Mouse (Mus musculus) stomach, embryonic 15.5 days (tissue): ENCODE data around the gene Pigm. TPM values are rescaled to one million over a fixed set of nuclear protein-coding genes. Genes with fewer than 3 reads are reported as not detected.

Experiments
- ATAC-seq: fragments of 200-750 bp; cut with Nextera tagmentation; 2 replicates; pipeline ENCODE4 v1.8.0; 2017; ENCODE audit warnings: low read depth, moderate number of reproducible peaks, moderate TSS enrichment; ENCODE audit not compliant: insufficient read depth, low FRiP score
- H3K27ac ChIP-seq: fragments of 300-500 bp; sonication (generic); 2 replicates; pipeline ENCODE4 v1.5.1; 2015; ENCODE audit warnings: mild to moderate bottlenecking, inconsistent platforms
- H3K27me3 ChIP-seq: fragments of 300-500 bp; sonication (generic); replicated peaks from 2 replicates; pipeline ENCODE4 v1.6.1; 2015; ENCODE audit warnings: inconsistent platforms
- H3K36me3 ChIP-seq: fragments of 300-500 bp; sonication (generic); 2 replicates; pipeline ENCODE4 v1.6.1; 2015; ENCODE audit warnings: inconsistent platforms
- H3K4me1 ChIP-seq: fragments of 300-500 bp; sonication (generic); 2 replicates; pipeline ENCODE4 v1.6.1; 2015; ENCODE audit warnings: inconsistent platforms
- H3K4me2 ChIP-seq: fragments of 300-500 bp; sonication (generic); 2 replicates; pipeline ENCODE4 v1.6.1; 2015; ENCODE audit warnings: mild to moderate bottlenecking, inconsistent platforms
- H3K4me3 ChIP-seq: fragments of 300-500 bp; sonication (generic); replicated peaks from 2 replicates; pipeline ENCODE4 v1.5.1; 2015; ENCODE audit warnings: inconsistent platforms
- H3K9ac ChIP-seq: fragments of 300-500 bp; sonication (generic); 2 replicates; pipeline ENCODE4 v1.6.1; 2015; ENCODE audit warnings: inconsistent platforms
- H3K9me3 ChIP-seq: fragments of 300-500 bp; sonication (generic); 2 replicates; pipeline ENCODE4 v1.6.1; 2016; ENCODE audit warnings: inconsistent platforms
- WGBS: fragments of 180-500 bp; shearing (Covaris S2); methylation state at CpG from one replicate; pipeline ENCODE4 v1.1.7; 2015; 5-methylcytosine and 5-hydroxymethylcytosine counted together
- polyA plus RNA-seq: library from polyadenylated mRNA; unstranded; fragments of >200 nt; fragmentation: Nextera tagmentation; extraction: Ambion mirVana; gene quantifications from 2 replicates; pipeline ENCODE4 v1.2.1, GENCODE M21; 2015

Gene Pigm
- polyA plus RNA-seq, 1 experiment from 2014 or later, result 6.1 TPM

DNA sequence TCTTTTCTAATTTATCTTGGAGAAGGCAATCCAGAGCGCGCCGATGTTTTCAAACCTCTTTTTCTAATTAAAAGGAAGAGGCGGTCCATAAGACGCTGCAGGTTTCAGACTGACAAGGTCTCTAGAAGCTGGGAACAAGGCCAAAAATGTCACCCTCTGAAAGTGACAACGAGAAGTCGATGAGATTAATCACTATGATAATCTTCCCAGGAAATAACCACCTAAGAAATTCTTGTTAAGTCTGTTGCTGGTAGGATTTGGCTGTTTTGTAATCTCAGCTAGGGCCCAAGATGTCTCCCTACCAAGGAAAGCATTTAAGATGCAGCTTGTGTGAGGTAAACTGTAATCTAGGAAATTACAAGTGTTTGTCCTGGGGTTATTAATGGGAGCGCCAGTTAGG, 17.4 kb downstream of the Pigm start:
- Histone ChIP-seq H3K4me3 (no peak overlapping the region), H3K4me1 (no peaks in the 10 kb centered on the region), H3K27ac (no peak overlapping the region), H3K36me3 (no peaks in the 10 kb centered on the region), H3K9me3 (no peaks in the 10 kb centered on the region), H3K9ac (no peak overlapping the region), H3K27me3 (no peaks in the 10 kb centered on the region), H3K4me2 (no peak overlapping the region)
- ATAC-seq, result no peak
- WGBS, result 59% methylated on average over 8 of the region's 8 CpGs

DNA sequence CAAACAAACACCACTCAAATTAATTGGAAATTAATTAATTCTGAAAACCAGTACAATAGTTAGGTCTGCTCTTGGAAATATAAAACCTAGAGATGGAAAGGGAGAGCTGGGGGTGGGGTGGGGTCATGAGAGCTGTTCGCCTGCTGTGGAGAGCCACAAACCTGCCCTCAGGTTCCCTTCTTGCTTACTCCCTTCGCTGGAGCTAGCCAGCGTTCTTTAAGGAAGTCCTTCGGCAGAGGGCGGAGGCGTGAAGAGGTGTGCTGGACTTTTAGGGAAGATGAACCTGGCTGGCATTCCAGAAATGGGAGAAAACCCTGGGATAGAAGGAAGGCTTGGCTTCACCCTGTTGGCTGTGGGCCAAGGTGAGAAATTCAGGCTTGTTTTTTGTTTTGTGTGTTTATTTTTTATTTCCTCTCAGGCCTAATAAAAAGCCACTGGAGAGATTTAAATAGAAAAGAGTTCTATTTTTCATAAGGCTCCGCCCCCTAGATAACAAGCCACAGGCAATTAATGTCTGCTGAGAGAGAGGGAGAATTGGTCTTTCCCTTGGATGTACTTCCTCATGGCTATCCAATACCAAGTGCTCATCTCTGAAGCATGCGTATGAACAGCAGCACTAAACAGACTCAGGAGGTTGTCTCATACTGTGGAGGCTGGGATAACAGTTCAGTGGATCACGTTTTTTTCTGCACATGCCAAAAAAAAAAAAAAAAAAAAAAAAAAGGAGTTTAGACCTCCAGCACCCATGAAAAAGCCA, 20.8 kb downstream of the Pigm start:
- Histone ChIP-seq H3K4me3 (no peak overlapping the region), H3K27ac (no peak overlapping the region), H3K9me3 (no peaks in the 10 kb centered on the region), H3K27me3 (no peaks in the 10 kb centered on the region), H3K4me2 (no peak overlapping the region), H3K4me1 (no peaks in the 10 kb centered on the region), H3K9ac (no peak overlapping the region), H3K36me3 (no peaks in the 10 kb centered on the region)
- 50% methylated on average over 9 of the region's 9 CpGs for WGBS
- ATAC-seq, result no peak

DNA sequence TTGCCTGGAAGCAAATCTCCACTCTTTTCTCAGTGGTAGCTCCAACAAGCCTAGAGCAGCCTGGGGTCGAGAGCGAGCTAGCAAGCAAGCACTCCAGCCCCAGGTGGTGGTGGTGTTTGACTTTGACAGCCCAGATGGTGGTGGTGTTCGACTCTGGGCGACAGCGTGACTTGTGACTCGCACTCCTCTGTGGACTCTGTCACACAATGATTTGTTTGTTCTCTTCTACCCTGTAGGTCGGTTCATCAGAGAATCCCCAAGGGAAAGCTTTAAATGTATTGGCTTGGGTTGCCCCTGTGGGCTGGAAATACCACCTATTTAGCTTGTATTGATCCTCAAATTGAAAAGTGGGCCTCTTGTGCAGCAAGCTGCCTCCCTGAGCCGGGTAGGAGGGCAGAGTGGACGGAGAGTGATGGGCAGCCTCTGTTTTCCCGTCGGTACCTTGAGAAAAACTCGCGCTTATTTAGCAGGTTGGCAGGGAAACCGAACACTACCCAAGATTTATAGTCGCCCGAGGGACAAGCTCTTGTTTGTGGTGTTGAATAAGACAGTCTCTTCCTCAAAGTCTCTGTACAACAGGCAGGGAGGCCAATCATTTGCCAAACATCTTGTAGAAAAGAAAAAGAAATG, 29.8 kb downstream of the Pigm start:
- Histone ChIP-seq H3K4me2 (no peak overlapping the region), H3K27ac (no peak overlapping the region), H3K9me3 (no peaks in the 10 kb centered on the region), H3K27me3 (no peaks in the 10 kb centered on the region), H3K9ac (no peak overlapping the region), H3K4me1 (no peaks in the 10 kb centered on the region), H3K36me3 (no peaks in the 10 kb centered on the region), H3K4me3 (no peak overlapping the region)
- no peak for ATAC-seq
- 35% methylated on average over 16 of the region's 16 CpGs for WGBS

DNA sequence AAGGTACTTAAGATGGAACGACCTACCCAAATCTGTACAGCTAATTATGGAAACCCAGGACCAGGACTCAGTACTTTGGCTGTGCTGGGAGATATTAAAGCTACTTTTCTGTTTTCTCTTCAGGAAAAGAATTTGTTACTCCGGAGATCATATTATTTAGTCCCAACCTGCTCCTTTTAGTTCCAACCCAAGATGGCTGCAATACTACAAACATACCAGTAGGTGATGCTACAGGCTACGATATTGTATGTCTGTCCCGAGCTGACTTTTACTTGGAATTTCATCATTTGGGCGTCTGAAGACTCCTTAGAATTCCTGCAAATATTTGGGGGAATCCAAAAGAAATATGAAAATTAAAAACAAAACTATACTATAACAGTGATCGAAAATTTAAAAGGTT, 32.6 kb downstream of the Pigm start:
- Histone ChIP-seq H3K27ac (no peak overlapping the region), H3K36me3 (no peaks in the 10 kb centered on the region), H3K27me3 (no peaks in the 10 kb centered on the region), H3K4me2 (no peak overlapping the region), H3K4me1 (0 out of 2 replicates have a peak, but pooled peaks cover 3% of the 10 kb centered on the region), H3K9ac (no peak overlapping the region), H3K9me3 (no peaks in the 10 kb centered on the region), H3K4me3 (no peak overlapping the region)
- no peak for ATAC-seq
- 10% methylated on average over 6 of the region's 6 CpGs for WGBS

DNA sequence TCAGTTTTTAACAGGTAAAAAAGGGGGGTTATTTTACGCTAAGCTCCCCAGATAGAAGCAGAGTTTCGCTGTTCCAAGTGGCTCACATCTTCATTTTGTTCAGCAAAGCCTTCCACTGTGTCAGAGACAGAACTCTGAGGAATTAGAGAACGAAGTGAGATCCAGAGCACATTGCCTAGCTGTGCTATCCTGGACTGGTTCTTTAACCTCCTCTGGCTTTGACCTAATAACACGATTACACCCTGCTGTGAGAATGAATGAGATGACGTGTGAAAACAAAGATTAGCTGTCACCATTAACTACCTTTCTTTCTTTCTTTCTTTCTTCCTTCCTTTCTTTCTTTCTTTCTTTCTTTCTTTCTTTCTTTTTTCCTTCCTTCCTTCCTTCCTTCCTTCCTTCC, 33.1 kb downstream of the Pigm start:
- Histone ChIP-seq H3K9me3 (no peaks in the 10 kb centered on the region), H3K4me2 (no peak overlapping the region), H3K4me3 (no peak overlapping the region), H3K9ac (no peak overlapping the region), H3K36me3 (no peaks in the 10 kb centered on the region), H3K4me1 (0 out of 2 replicates have a peak, but pooled peaks cover 3% of the 10 kb centered on the region), H3K27me3 (no peaks in the 10 kb centered on the region), H3K27ac (no peak overlapping the region)
- ATAC-seq, result no peak
- 13% methylated on average over 5 of the region's 5 CpGs for WGBS

DNA sequence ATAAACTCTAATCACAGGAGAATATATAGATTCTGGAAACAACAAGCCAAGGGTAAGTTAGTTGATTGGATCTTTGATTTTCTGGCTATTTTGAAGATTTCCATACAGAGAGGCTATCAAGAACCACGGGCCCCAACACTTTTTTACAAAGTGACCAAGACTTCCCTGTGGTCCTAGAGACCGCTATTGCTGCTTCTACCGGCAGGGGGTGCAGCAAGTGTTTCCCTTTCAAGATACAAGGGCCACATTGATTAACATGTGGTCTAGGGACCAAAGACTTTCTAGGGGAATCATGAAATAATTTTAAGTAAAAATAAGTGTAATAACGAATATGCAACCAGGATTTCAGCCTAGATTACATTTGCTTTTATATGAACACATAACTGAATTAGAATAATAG, 34.5 kb downstream of the Pigm start:
- Histone ChIP-seq H3K9ac (no peak overlapping the region), H3K27me3 (no peaks in the 10 kb centered on the region), H3K4me1 (0 out of 2 replicates have a peak, but pooled peaks cover 3% of the 10 kb centered on the region), H3K36me3 (no peaks in the 10 kb centered on the region), H3K4me2 (no peak overlapping the region), H3K4me3 (no peak overlapping the region), H3K9me3 (no peaks in the 10 kb centered on the region), H3K27ac (no peak overlapping the region)
- no peak for ATAC-seq
- WGBS, result 5% methylated on average over 4 of the region's 4 CpGs

DNA sequence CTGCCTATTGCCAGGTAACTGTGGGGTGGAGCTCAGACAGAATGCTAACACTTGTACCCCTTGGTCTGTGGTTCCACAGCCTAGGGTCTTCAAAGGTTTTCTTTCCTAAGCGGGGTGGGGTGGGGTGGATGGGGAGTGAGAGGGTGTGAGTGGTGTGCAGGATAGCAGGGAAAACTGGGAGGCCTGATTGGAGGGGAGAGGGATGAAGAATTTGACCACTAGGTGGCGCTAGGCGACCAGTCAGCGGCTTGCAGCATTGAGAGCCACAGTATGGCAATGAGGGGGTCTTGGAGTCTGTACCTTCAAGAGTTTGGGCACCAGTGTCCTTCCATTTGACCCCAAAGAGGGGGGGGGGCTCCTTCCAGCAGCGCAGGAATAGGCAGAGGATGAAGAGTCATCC, 35.9 kb downstream of the Pigm start:
- Histone ChIP-seq H3K4me1 (0 out of 2 replicates have a peak, but pooled peaks cover 3% of the 10 kb centered on the region), H3K27ac (no peak overlapping the region), H3K9ac (no peak overlapping the region), H3K4me2 (no peak overlapping the region), H3K4me3 (no peak overlapping the region), H3K36me3 (no peaks in the 10 kb centered on the region), H3K9me3 (no peaks in the 10 kb centered on the region), H3K27me3 (no peaks in the 10 kb centered on the region)
- WGBS, result 0% methylated on average over 5 of the region's 5 CpGs
- ATAC-seq, result peak; percentile 72

DNA sequence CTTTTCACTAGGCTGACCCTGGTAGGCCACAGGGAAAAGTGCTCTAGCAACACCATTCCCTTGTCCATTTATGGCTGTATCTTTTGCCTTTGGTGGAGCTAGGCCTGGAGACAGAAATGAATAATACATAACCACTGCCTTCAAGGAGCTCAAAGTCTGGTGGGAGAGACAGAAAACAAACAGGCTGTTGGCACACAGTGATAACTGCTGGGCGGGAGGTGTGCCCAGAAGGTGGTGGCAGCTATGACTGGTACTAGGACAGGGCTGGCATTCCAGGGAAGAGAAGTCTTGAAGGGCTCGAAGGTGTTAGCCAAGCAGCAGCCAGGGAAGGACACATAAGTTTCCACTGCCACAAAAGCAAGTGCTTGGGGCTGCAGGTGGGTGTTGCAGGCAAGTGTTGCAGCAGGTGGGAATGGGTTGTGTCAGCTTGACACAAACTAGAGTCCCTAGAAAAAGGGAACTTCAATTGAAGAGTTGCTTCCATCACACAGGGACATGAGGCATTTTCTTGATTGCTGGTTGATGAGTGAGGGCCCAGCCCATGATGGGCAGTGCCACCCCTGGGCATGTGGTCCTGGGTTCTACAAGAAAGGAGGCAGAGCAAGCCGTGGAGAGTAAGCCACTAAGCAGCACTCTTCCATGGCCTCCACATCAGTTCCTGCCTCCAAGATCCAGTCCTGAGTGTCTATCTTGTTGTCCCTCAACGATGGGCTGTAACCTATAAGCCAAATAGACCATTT, 37.3 kb downstream of the Pigm start:
- 0 out of 2 replicates have a peak, but pooled peaks cover 3% of the 10 kb centered on the region for H3K4me1 ChIP-seq
- H3K4me3 ChIP-seq, result no peak overlapping the region
- H3K9ac ChIP-seq, result no peak overlapping the region
- H3K9me3 ChIP-seq, result no peaks in the 10 kb centered on the region
- 76% methylated on average over 4 of the region's 4 CpGs for WGBS
- no peaks in the 10 kb centered on the region for H3K36me3 ChIP-seq
- ATAC-seq, result no peak
- no peak overlapping the region for H3K27ac ChIP-seq
- no peak overlapping the region for H3K4me2 ChIP-seq
- no peaks in the 10 kb centered on the region for H3K27me3 ChIP-seq

DNA sequence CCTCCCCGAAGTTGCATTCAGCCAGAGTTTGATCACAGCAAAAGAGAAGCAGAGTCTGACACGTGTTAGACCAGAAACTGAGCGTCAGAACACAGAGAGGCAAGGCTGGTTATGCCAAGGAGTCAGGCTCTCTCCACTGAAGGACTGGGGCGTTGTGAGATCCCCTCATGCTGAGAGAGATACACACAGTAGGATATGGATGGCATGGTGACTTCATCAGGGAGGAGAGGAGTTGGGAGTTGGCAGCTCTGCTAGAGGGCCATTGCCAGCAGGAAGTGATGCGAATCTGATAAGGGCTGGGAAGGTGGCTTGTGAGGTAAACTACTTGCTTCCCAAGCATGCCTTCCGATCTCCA, 37.9 kb downstream of the Pigm start:
- H3K4me1 ChIP-seq, result 0 out of 2 replicates have a peak, but pooled peaks cover 3% of the 10 kb centered on the region
- H3K4me3 ChIP-seq, result no peak overlapping the region
- H3K27me3 ChIP-seq, result no peaks in the 10 kb centered on the region
- no peaks in the 10 kb centered on the region for H3K9me3 ChIP-seq
- no peak for ATAC-seq
- no peak overlapping the region for H3K4me2 ChIP-seq
- WGBS, result 83% methylated on average over 6 of the region's 6 CpGs
- no peak overlapping the region for H3K27ac ChIP-seq
- H3K36me3 ChIP-seq, result no peaks in the 10 kb centered on the region
- H3K9ac ChIP-seq, result no peak overlapping the region

DNA sequence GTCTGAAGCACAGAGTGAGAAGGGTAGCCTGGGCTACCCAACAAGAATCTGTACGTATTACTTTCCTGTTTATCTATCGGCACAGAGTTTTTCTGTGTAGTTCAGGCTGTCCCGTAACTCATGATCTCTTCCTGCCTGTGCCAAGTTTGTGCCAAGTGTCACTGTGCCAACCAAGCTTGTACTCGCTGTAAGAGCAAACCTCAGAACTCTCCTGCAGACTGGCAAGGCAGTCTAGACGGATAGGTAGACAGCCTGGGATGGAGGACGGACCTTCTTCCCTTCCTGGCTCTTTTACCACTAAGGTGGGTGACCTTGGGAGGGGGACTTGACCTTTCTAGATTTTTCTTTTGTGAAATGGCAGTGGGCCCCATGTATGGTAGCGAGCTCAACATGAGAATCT, 38.7 kb downstream of the Pigm start:
- Histone ChIP-seq H3K9me3 (no peaks in the 10 kb centered on the region), H3K4me3 (no peak overlapping the region), H3K27me3 (no peaks in the 10 kb centered on the region), H3K4me1 (0 out of 2 replicates have a peak, but pooled peaks cover 3% of the 10 kb centered on the region), H3K36me3 (no peaks in the 10 kb centered on the region), H3K27ac (no peak overlapping the region), H3K4me2 (no peak overlapping the region), H3K9ac (no peak overlapping the region)
- ATAC-seq, result no peak
- WGBS, result 82% methylated on average over 7 of the region's 7 CpGs

DNA sequence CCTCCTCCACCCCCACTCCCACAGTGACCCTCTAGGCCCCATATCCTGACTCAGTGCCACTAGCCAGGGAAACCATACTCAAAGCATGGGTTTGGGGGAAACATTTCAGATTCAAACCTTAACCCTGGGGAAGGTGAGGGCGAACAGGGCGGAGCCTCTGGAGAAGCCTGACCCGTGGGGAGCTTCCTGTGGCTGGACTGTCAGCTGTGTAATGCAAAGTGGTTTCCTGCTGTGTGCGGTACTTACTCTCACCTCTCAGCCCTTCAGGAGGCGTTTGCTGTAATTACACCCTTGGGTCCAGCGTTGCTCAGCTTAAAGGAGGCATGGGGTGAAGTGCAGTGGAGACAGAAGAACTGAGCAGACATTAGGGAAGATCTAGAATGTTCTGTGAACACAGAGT, 41.8 kb downstream of the Pigm start:
- ATAC-seq, result no peak
- 21% methylated on average over 6 of the region's 6 CpGs for WGBS
- no peaks in the 10 kb centered on the region for H3K27me3 ChIP-seq

DNA sequence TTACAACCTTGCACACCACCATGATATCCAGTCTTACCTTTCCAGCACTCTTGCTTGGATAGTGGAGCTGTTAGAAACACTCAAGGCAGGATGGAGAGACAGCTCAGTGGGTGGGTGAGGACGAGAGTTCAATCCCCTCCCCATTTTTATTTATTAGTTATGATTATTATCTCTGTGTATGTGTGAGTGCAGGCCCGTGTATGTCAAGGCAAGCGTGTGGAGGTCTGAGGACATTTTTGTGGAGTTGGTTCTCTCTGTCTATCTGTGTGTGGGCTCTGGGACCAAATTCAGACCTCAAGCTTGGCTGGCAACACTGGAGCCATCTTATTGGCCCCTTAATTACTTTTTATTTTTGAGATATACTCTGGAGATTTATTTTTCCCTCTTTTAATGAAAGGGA, 42.3 kb downstream of the Pigm start:
- no peaks in the 10 kb centered on the region for H3K27me3 ChIP-seq
- H3K36me3 ChIP-seq, result no peaks in the 10 kb centered on the region
- no peak overlapping the region for H3K4me2 ChIP-seq
- no peak overlapping the region for H3K9ac ChIP-seq
- H3K9me3 ChIP-seq, result no peaks in the 10 kb centered on the region
- no peak overlapping the region for H3K4me3 ChIP-seq
- H3K4me1 ChIP-seq, result no peaks in the 10 kb centered on the region
- WGBS, result 65% methylated on average over 3 of the region's 3 CpGs
- no peak overlapping the region for H3K27ac ChIP-seq
- ATAC-seq, result no peak

More for the DNA sequence above, 41.8 kb downstream of the Pigm start:
- Histone ChIP-seq H3K4me3 (no peak overlapping the region), H3K36me3 (no peaks in the 10 kb centered on the region), H3K9me3 (no peaks in the 10 kb centered on the region), H3K27ac (no peak overlapping the region), H3K4me1 (no peaks in the 10 kb centered on the region), H3K4me2 (no peak overlapping the region), H3K9ac (no peak overlapping the region)
